Mouse (Mus musculus) brain, embryonic 18.5 days (tissue): ENCODE data around the gene Pafah1b3.

ENCODE experiments used
- DNase-seq: peaks from one replicate; pipeline ENCODE4 v3.0.0-alpha.2; 2012; ENCODE audit warnings: low read depth, low spot score

The Pafah1b3 gene

GRCm38 (mm10) chr7:25281734-25282601 is 15.8 kb downstream of the Pafah1b3 start:
- peak; percentile 94 for DNase-seq

GRCm38 (mm10) chr7:25281166-25281733 is 16.5 kb downstream of the Pafah1b3 start:
- no peak for DNase-seq

- no peak for DNase-seq
These were observed 17.7 kb downstream of the Pafah1b3 start for GRCm38 (mm10) chr7:25279861-25280791.

GRCm38 (mm10) chr7:25279076-25279860 is 18.5 kb downstream of the Pafah1b3 start:
- peak; percentile 74 for DNase-seq

- peak; percentile 91 for DNase-seq
These were observed 19.3 kb downstream of the Pafah1b3 start for GRCm38 (mm10) chr7:25278341-25279075.

GRCm38 (mm10) chr7:25277998-25278340 is 19.8 kb downstream of the Pafah1b3 start:
- no peak for DNase-seq

GRCm38 (mm10) chr7:25277405-25277804 is 20.4 kb downstream of the Pafah1b3 start:
- DNase-seq, result no peak

GRCm38 (mm10) chr7:25275555-25276298 is 22.1 kb downstream of the Pafah1b3 start:
- no peak for DNase-seq

GRCm38 (mm10) chr7:25274996-25275395 is 22.8 kb downstream of the Pafah1b3 start:
- no peak for DNase-seq

GRCm38 (mm10) chr7:25274571-25274970 is 23.2 kb downstream of the Pafah1b3 start:
- no peak for DNase-seq

- DNase-seq, result no peak
These were observed 24.2 kb downstream of the Pafah1b3 start for GRCm38 (mm10) chr7:25273259-25274241.

- DNase-seq, result no peak
These were observed 25.1 kb downstream of the Pafah1b3 start for GRCm38 (mm10) chr7:25272445-25273258.

- no peak for DNase-seq
These were observed 25.9 kb downstream of the Pafah1b3 start for GRCm38 (mm10) chr7:25271651-25272444.

GRCm38 (mm10) chr7:25270652-25271633 is 26.8 kb downstream of the Pafah1b3 start:
- no peak for DNase-seq

GRCm38 (mm10) chr7:25269545-25270271 is 28.1 kb downstream of the Pafah1b3 start:
- DNase-seq, result no peak
